ENCODE assay signal across 27 mouse cellular contexts in genomic region chr16:71705846-71706245, GRCm38 (mm10).
DNase-seq lines count a peak whose midpoint lies in the region; ATAC-seq and TF ChIP-seq lines count a peak whose summit lies in the region.
"Had no signal": no experiment of that assay in that cellular context is flagged by ENCODE, and none has a peak within 500 bp of the region (broad histone marks: within the 10 kb centered on the region; RNA-seq: fewer than 3 reads in every experiment).

No protein-coding gene starts in this region.

- no peak overlapping the region for H3K27ac ChIP-seq in hindbrain, postnatal 0 days
- no peak overlapping the region for H3K27ac ChIP-seq in hindbrain, embryonic 14.5 days
- H3K27ac ChIP-seq: forebrain, embryonic 10.5 days; forebrain, embryonic 13.5 days; heart, adult 2 months; heart, embryonic 10.5 days; heart, embryonic 13.5 days; hindbrain, embryonic 15.5 days; intestine, embryonic 15.5 days had no signal

- peak; percentile 57 to 66 for DNase-seq in cerebellum, postnatal 10 days
- DNase-seq in cerebellum, postnatal 4 days (ENCODE audit: low spot score in 2 of 2) = no peak
- DNase-seq in hindbrain, postnatal 0 days (ENCODE audit: low spot score) = peak; percentile 46
- no peak for DNase-seq in hindbrain, embryonic 14.5 days (ENCODE audit: low spot score)
- DNase-seq in brain, adult 2 months (ENCODE audit: low read depth, low spot score) = peak; percentile 13
- DNase-seq: adrenal gland, adult 2 months; adrenal gland, postnatal 14 days; B cell, adult 2 months; cerebellum, adult 18-20 months; cerebellum, postnatal 25 days; gastrocnemius, postnatal 10 days; gastrocnemius, postnatal 36 days; heart, adult 2 months; heart, postnatal 14 days; heart, postnatal 4 days; kidney, adult 11 months; kidney, adult 8-10 months had no signal

- H3K36me3 ChIP-seq in hindbrain, postnatal 0 days (ENCODE audit: insufficient read depth, low read length) = no peaks in the 10 kb centered on the region
- H3K36me3 ChIP-seq in hindbrain, embryonic 14.5 days (replicated peaks; ENCODE audit: control insufficient read depth, insufficient read depth) = no peaks in the 10 kb centered on the region
- H3K36me3 ChIP-seq: forebrain, embryonic 10.5 days; G1E; heart, embryonic 10.5 days; heart, embryonic 13.5 days; hindbrain, embryonic 15.5 days; intestine, embryonic 15.5 days had no signal

- H3K27me3 ChIP-seq in hindbrain, postnatal 0 days (ENCODE audit: insufficient read depth, low read length) = no peaks in the 10 kb centered on the region
- H3K27me3 ChIP-seq in hindbrain, embryonic 14.5 days (ENCODE audit: control insufficient read depth, insufficient read depth, low read length) = no peaks in the 10 kb centered on the region
- H3K27me3 ChIP-seq: CH12.LX; forebrain, embryonic 13.5 days; heart, embryonic 13.5 days; hindbrain, embryonic 15.5 days; intestine, embryonic 15.5 days; Patski had no signal

- H3K4me1 ChIP-seq in hindbrain, postnatal 0 days (ENCODE audit: insufficient read depth, low read length) = no peaks in the 10 kb centered on the region
- H3K4me1 ChIP-seq in hindbrain, embryonic 14.5 days (replicated peaks; ENCODE audit: control insufficient read depth, insufficient read depth, low read length) = no peaks in the 10 kb centered on the region
- H3K4me1 ChIP-seq: forebrain, embryonic 10.5 days; forebrain, embryonic 13.5 days; heart, embryonic 10.5 days; heart, embryonic 13.5 days; hindbrain, embryonic 15.5 days; intestine, embryonic 15.5 days had no signal

- no peak overlapping the region for H3K4me3 ChIP-seq in hindbrain, postnatal 0 days (ENCODE audit: low read length)
- H3K4me3 ChIP-seq in hindbrain, embryonic 14.5 days (replicated peaks; ENCODE audit: low read length) = no peak overlapping the region
- H3K4me3 ChIP-seq: forebrain, embryonic 10.5 days; forebrain, embryonic 13.5 days; heart, adult 2 months; heart, embryonic 10.5 days; heart, embryonic 13.5 days; hindbrain, embryonic 15.5 days; intestine, embryonic 15.5 days had no signal

- H3K9me3 ChIP-seq in hindbrain, postnatal 0 days (ENCODE audit: low read length) = no peaks in the 10 kb centered on the region
- H3K9me3 ChIP-seq in hindbrain, embryonic 14.5 days (ENCODE audit: control insufficient read depth, low read length) = no peaks in the 10 kb centered on the region
- H3K9me3 ChIP-seq: forebrain, embryonic 10.5 days; forebrain, embryonic 13.5 days; G1E; heart, embryonic 10.5 days; heart, embryonic 13.5 days; hindbrain, embryonic 15.5 days; intestine, embryonic 15.5 days had no signal

- no peak for TF ChIP-seq CTCF in hindbrain, postnatal 0 days (IDR thresholded peaks at IDR 0.05; ENCODE audit: low read depth)

- ATAC-seq in hindbrain, postnatal 0 days = no peak
- no peak for ATAC-seq in hindbrain, embryonic 14.5 days (ENCODE audit: low FRiP score)
- no peak for ATAC-seq in activated CD4-positive, CD25-positive, alpha-beta regulatory T cell, adult 4 months
- ATAC-seq: forebrain, embryonic 13.5 days; intestine, embryonic 15.5 days; Patski had no signal

- no peak overlapping the region for H3K4me2 ChIP-seq in hindbrain, postnatal 0 days (ENCODE audit: low read depth, low read length)
- H3K4me2 ChIP-seq in hindbrain, embryonic 14.5 days (replicated peaks) = no peak overlapping the region
- H3K4me2 ChIP-seq: forebrain, embryonic 13.5 days; heart, embryonic 13.5 days; hindbrain, embryonic 15.5 days; intestine, embryonic 15.5 days had no signal

- H3K9ac ChIP-seq in hindbrain, postnatal 0 days (replicated peaks; ENCODE audit: low read length) = no peak overlapping the region
- H3K9ac ChIP-seq in hindbrain, embryonic 14.5 days = no peak overlapping the region
- H3K9ac ChIP-seq: forebrain, embryonic 13.5 days; heart, embryonic 13.5 days; hindbrain, embryonic 15.5 days; intestine, embryonic 15.5 days had no signal

Comparison
In these comparisons a context has a peak if more than half of its experiments do, and no peak if none do; other contexts are left out.
1. DNase-seq: peak in cerebellum, postnatal 10 days (2 of 2), hindbrain, postnatal 0 days (single experiment) and brain, adult 2 months (single experiment); none in cerebellum, postnatal 4 days (0 of 2) and hindbrain, embryonic 14.5 days (single experiment).